Mouse (Mus musculus) ES-E14 (cell line): ENCODE results near the gene Dph2.

ENCODE experiments used
- CHD2 ChIP-seq: IDR thresholded peaks from 2 replicates; pipeline ENCODE4 v1.6.1; 2014; ENCODE audit warnings: mild to moderate bottlenecking, low read depth, low read length, inconsistent platforms
- HCFC1 ChIP-seq: IDR thresholded peaks from 2 replicates; pipeline ENCODE4 v1.6.1; 2012; ENCODE audit warnings: low read length, inconsistent platforms, borderline replicate concordance; ENCODE audit not compliant: insufficient read depth
- MAFK ChIP-seq: IDR thresholded peaks from 2 replicates; pipeline ENCODE4 v1.6.1; 2014; ENCODE audit warnings: mild to moderate bottlenecking, low read depth, low read length, inconsistent platforms; ENCODE audit not compliant: insufficient read depth
- ZC3H11A ChIP-seq: IDR thresholded peaks from 2 replicates; pipeline ENCODE4 v1.6.1; 2012; ENCODE audit warnings: low read depth, mild to moderate bottlenecking, inconsistent platforms, low read length, borderline replicate concordance
- ZNF384 ChIP-seq: IDR thresholded peaks from 2 replicates; pipeline ENCODE4 v1.6.1; 2012; ENCODE audit warnings: low read depth, low read length, inconsistent platforms

DNA sequence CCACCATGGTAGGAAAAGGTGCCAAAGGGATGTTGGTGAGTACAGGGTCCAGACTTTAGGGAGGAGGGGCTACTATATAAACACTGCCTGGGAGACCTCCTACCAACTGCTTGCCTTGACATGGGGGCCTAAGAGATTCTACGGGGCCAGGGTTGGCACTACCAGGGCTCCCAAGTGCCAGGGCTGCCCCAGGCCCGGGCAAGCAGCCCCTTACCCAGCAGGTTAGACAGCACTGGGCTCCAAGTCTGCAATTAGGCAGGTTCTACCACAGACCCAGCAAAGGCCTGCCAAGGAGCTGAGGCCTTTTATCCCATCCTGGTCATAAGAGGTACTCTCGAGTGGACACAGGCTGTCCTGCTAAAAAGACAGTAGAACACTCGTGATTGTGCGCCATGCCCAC lies 48.7 kb downstream of the Dph2 start:
- TF ChIP-seq MAFK, result no peak
- TF ChIP-seq HCFC1, result no peak
- no peak for TF ChIP-seq ZC3H11A
- no peak for TF ChIP-seq CHD2
- no peak for TF ChIP-seq ZNF384
